ENCODE assay signal across 9 mouse cellular contexts in the genomic region with DNA sequence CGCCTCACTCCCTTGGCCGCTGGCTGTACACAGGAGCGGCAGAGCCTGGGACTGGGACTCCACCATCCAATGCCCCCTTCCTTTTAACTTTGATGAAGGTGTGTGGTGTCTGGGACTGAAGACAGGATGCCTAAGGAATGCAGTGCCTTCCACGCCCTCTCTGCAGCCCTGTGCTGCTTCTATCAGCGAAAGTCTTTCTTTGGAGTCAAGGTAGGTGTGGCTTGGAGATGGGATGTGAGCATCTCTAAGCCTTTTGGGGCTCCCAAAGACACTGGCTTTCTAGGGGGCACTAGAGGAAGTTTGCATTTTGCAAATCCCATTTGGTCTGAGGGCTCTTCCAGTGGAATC.
DNase-seq lines count a peak whose midpoint lies in the region; ATAC-seq and TF ChIP-seq lines count a peak whose summit lies in the region.
"Had no signal": no experiment of that assay in that cellular context is flagged by ENCODE, and none has a peak within 500 bp of the region (broad histone marks: within the 10 kb centered on the region; RNA-seq: fewer than 3 reads in every experiment).

No protein-coding gene starts in this region.

- H3K27ac ChIP-seq in heart, embryonic 11.5 days (ENCODE audit: low read depth, low read length) = no peak overlapping the region
- H3K27ac ChIP-seq in neural tube, embryonic 12.5 days = no peak overlapping the region
- H3K27ac ChIP-seq in limb, embryonic 14.5 days (replicated peaks; ENCODE audit: low read depth, low read length) = no peak overlapping the region

- peak overlapping the region; percentile 28; the same call in 1 of the 2 replicates for H3K9ac ChIP-seq in heart, embryonic 11.5 days (ENCODE audit: low read depth, low read length)
- peak overlapping the region; percentile 36; the same call in 1 of the 2 replicates for H3K9ac ChIP-seq in neural tube, embryonic 12.5 days
- H3K9ac ChIP-seq in limb, embryonic 14.5 days (ENCODE audit: low read depth, low read length, severe bottlenecking) = peak overlapping the region; percentile 17; the same call in 1 of the 2 replicates

- H3K27me3 ChIP-seq in heart, embryonic 11.5 days (ENCODE audit: control insufficient read depth, insufficient read depth, low read length) = peaks cover 40% of the 10 kb centered on the region
- H3K27me3 ChIP-seq in neural tube, embryonic 12.5 days (replicated peaks) = no peaks in the 10 kb centered on the region
- no peaks in the 10 kb centered on the region for H3K27me3 ChIP-seq in limb, embryonic 14.5 days (ENCODE audit: control insufficient read depth, insufficient read depth, low read length)

- H3K36me3 ChIP-seq in heart, embryonic 11.5 days (ENCODE audit: control insufficient read depth, insufficient read depth, low read length) = no peaks in the 10 kb centered on the region
- H3K36me3 ChIP-seq in neural tube, embryonic 12.5 days = no peaks in the 10 kb centered on the region
- H3K36me3 ChIP-seq in limb, embryonic 14.5 days (ENCODE audit: control insufficient read depth, insufficient read depth, low read length) = no peaks in the 10 kb centered on the region

- 0 out of 2 replicates have a peak overlapping the region, but pooled peaks have one; percentile 5 for H3K4me3 ChIP-seq in heart, embryonic 11.5 days (ENCODE audit: low read depth, low read length)
- no peak overlapping the region for H3K4me3 ChIP-seq in neural tube, embryonic 12.5 days
- no peak overlapping the region for H3K4me3 ChIP-seq in limb, embryonic 14.5 days (replicated peaks; ENCODE audit: low read length)

- ATAC-seq in heart, embryonic 11.5 days (replicated peaks; ENCODE audit: insufficient number of reproducible peaks, low FRiP score, low TSS enrichment) = no peak
- no peak for ATAC-seq in neural tube, embryonic 12.5 days (ENCODE audit: low FRiP score, low read depth)
- no peak for ATAC-seq in limb, embryonic 14.5 days (ENCODE audit: low FRiP score, low read depth)

- H3K4me2 ChIP-seq in heart, embryonic 11.5 days = peak overlapping the region; percentile 55
- H3K4me2 ChIP-seq in neural tube, embryonic 12.5 days (replicated peaks) = peak overlapping the region; percentile 26; the same call in 1 of the 2 replicates
- H3K4me2 ChIP-seq in limb, embryonic 14.5 days (replicated peaks; ENCODE audit: low read depth, low read length, severe bottlenecking) = peak overlapping the region; percentile 14; the same call in 1 of the 2 replicates
- H3K4me2 ChIP-seq: liver, embryonic 11.5 days had no signal

- peaks cover 11% of the 10 kb centered on the region; the same call in 1 of the 2 replicates for H3K4me1 ChIP-seq in heart, embryonic 11.5 days (ENCODE audit: control insufficient read depth, insufficient read depth, low read length)
- H3K4me1 ChIP-seq in neural tube, embryonic 12.5 days = peaks cover 44% of the 10 kb centered on the region
- H3K4me1 ChIP-seq in limb, embryonic 14.5 days (ENCODE audit: control insufficient read depth, insufficient read depth, low read length) = peaks cover 21% of the 10 kb centered on the region

- WGBS in heart, embryonic 11.5 days (ENCODE audit: insufficient replicate concordance) = 22% methylated on average over 5 of the region's 5 CpGs
- 40% methylated on average over 5 of the region's 5 CpGs for WGBS in neural tube, embryonic 12.5 days
- WGBS in limb, embryonic 14.5 days = 30% methylated on average over 5 of the region's 5 CpGs

- no peak for DNase-seq in heart, adult 11 months
- no peak for DNase-seq in neural tube, embryonic 10.5 days (ENCODE audit: extremely low spot score, low spot score)
- no peak for DNase-seq in limb, embryonic 14.5 days (ENCODE audit: low spot score)
- DNase-seq in adrenal gland, adult (ENCODE audit: inconsistent age in 2 of 2, low spot score in 1 of 2) = no peak
- DNase-seq in frontal cortex, postnatal 36 days (ENCODE audit: low spot score in 2 of 2) = no peak
- no peak for DNase-seq in right cerebral cortex, postnatal 14 days

- H3K9me3 ChIP-seq in heart, embryonic 11.5 days (replicated peaks; ENCODE audit: control insufficient read depth, low read length) = no peaks in the 10 kb centered on the region
- no peaks in the 10 kb centered on the region for H3K9me3 ChIP-seq in neural tube, embryonic 12.5 days
- no peaks in the 10 kb centered on the region for H3K9me3 ChIP-seq in limb, embryonic 14.5 days (ENCODE audit: control insufficient read depth, low read length)

- TF ChIP-seq POLR2A in limb, embryonic 14.5 days (IDR thresholded peaks at IDR 0.05; ENCODE audit: borderline replicate concordance, extremely low read depth, insufficient read depth, insufficient read length) = no peak
